Mouse (Mus musculus) heart, adult 2 months (tissue): ENCODE measurements at regions not wholly inside any gene's neighbourhood (a gene's known extent, or its start where the extent isn't known, plus 50 kb on each side); places are given as distances from the start of the nearest gene placed in this dataset.

Experiments
- CTCF ChIP-seq: fragments of 200-600 bp; IDR thresholded peaks from 2 replicates; pipeline ENCODE4 v1.8.1; 2022; ENCODE audit warnings: antibody characterized with exemption, mild to moderate bottlenecking, moderate library complexity
- EP300 ChIP-seq: fragments of 200-500 bp; IDR thresholded peaks from 2 replicates; pipeline ENCODE4 v1.6.1; 2011; ENCODE audit warnings: low read depth, low read length, control low read depth; ENCODE audit not compliant: insufficient read depth
- POLR2A ChIP-seq: fragments of 200-500 bp; IDR thresholded peaks from 2 replicates; pipeline ENCODE4 v1.6.1; 2011; ENCODE audit warnings: mild to moderate bottlenecking, low read depth, low read length, control low read depth; ENCODE audit not compliant: insufficient read depth

- TF ChIP-seq POLR2A (no peak), CTCF (no peak), EP300 (no peak)
Measured at GRCm38 (mm10) chr13:43729617-43730016, 55.0 kb upstream of the Cd83 start.
